Mouse (Mus musculus): ENCODE measurements at regions not wholly inside any gene's neighbourhood (a gene's known extent, or its start where the extent isn't known, plus 50 kb on each side); places are given as distances from the start of the nearest gene placed in this dataset.

- 0 out of 2 replicates have a peak, but pooled peaks have one; percentile 41 for TF ChIP-seq POLR2A (IDR thresholded peaks at IDR 0.05; ENCODE audit: insufficient read depth, low read depth, low read length)
- peak; percentile 46 for TF ChIP-seq CTCF (IDR thresholded peaks at IDR 0.05)
- TF ChIP-seq EP300 (IDR thresholded peaks at IDR 0.05; ENCODE audit: insufficient read depth, low read depth, low read length) = no peak
Measured at GRCm38 (mm10) chr5:129414960-129415706, 85.9 kb upstream of the Sfswap start.
